Mouse (Mus musculus) activated CD4-positive, CD25-positive, alpha-beta regulatory T cell (primary cell): Measurements from ENCODE around the gene Gm28048. TPM values are rescaled to one million over a fixed set of nuclear protein-coding genes. Genes with fewer than 3 reads are reported as not detected.

ENCODE experiments used
- polyA plus RNA-seq, 2 experiments: library from polyadenylated mRNA; unstranded; fragments of 100-300 nt; shearing (Covaris generic); gene quantifications; one replicate each; pipeline ENCODE4 v1.2.1; 2017

The Gm28048 gene
- 100 to 1,000 TPM in 1 of 2 experiments, 10 to 100 TPM in 1; 96.1 to 111 TPM for polyA plus RNA-seq

DNA sequence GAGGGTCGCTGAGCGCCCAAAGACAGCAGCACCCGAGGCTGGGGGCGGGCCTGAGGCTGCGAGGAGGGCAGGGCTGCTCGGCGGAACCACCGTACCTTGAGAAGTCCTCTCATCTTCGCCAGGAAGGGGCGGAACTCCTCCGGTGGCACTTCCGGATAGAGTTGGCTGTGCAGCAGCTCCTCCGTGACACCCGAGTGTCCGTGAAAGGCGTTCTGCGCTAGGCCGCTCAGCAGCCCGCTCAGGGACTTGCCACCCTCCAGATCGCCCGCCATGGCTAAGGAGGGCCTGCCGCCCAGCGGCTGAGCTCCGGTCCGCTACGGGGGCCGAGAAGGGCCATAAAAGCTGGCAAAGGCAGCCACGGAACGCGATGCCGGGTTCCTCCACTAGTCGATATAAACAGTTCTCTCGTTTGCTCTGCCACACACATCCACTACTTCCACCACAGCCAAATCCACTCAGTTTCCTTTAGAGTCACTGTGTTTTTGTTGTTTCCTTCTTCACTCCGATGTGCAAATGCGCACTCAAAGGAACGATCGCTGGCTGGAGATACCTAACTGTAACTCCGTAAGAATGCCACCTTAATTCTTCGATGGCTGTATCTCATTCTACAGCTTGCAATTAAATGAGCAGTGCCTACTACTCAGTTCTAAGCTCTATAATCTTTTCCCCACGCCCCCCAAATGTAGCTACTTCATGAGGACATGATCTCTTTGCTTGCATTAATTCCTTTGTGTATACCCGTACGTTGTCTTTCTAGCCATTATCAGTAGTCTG is at the start of gene Gm28048, which contains the start of gene Commd1:
Gene Gm28048 (minus strand): TSS at position 107 of the 774 bp plus-strand sequence.
Gene Commd1 (minus strand): TSS at position 399 of the 774 bp plus-strand sequence.

DNA sequence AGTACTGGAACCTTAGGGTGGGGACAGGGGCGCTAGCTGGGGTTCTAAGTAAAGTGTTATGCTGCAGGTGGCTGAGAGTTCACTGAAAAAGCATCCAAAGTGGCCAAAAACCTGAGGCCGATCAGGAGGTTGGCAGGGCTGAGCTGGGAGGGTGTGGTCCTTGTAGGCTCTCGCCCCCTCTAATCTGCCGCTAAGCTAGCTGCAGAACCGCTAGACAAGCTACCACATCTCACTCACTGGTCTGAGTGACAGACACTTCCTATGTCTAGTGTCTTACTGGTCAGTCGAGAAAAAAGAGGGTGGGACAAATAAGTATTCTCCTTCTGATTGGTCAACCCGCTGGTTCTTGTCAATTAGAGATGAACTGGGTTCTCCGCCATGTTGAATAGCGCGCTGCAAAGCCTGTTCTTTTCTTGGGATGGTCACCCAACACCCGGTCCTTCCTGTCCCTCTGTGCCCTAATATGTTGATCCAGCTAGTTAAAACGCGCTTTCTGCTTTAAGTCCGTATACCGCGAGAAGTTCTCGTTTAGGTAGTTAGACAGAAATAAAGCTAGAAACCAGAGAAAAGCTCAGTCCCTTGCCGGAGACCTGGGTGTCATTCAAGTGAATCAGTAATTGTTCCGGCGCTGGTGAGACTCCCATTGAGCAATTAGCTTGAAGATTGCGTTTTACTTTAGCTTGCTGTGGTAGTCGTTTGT is 25.7 kb upstream of the Gm28048 start, which contains the start of gene Fam161a:
Gene Fam161a (plus strand): TSS at position 51 of the 700 bp plus-strand sequence.

DNA sequence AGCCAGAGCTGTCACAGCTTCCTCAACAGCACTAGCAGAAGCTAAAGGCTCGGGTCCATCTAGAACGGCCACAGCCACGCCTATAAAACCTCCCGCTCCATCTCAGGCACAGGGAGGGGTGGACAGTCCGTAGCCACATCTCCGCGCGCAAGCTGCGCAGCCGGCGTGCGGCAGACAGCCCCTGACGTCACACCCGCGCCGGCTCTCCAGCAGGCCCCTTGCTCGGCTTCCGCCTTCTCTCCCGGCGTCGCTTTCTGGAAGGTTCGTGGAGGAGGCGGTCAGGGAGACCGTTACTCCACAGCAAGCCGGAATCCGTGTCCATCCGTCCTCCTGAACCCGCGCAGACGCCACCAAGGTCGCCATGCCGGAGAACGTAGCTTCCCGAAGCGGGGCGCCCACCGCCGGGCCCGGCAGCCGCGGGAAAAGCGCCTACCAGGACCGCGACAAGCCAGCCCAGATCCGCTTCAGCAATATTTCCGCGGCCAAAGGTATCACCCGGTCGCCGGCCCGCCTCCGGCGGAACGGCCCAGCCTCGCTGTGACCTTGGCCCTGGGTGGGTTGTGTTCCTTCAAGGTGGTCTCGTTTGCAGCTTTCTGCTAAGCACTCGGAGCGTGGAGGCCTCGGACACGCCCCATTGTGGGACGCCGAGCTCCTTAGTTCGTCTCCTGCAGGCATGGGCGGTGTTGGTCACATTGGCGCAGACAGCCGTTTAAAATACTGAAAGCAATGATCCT is 8.7 kb upstream of the Gm28048 start, which contains the start of gene Cct4:
Gene Cct4 (plus strand): TSS at position 127 of the 734 bp plus-strand sequence.

DNA sequence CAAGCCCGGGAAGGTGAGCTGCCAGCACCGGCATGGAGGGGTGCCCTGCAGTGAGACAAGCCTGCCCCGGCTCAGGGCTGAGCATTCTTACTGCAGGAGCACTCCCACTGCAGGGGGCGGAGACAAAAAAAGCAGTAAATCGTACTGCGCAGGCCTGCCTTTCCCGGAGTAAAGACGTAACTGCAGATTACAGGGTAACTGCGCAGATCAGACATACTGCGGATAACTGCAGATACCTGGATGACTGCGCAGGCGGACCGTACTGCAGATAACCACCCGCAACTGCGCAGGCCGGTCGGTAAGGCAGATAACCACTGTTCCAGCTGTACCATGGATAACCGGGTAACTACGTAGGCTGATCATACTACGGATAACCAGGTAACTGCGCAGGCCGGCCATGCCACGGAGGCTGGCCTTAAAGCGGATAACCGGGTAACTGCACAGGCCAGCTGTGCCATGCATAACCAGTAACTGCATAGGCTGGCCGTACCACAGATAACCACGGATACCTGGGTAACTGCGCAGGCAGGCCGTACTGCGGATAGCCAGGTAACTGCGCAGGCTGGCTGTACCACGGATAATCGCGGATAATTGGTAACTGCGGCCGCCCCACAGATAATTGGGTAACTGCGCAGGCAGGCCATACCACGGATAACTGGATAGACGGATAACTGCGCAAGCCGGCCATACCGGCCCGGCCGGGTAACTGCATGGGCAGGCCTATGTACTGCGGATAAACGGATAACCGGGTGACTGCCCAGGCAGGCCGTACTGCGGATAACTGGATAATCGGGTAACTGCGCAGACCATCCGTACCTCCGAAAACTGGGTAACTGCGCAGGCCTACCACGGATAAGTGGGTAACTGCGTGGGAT is 9.8 kb downstream of the Gm28048 start, which contains the start of gene Zrsr1:
Gene Zrsr1 (plus strand): TSS at position 171 of the 875 bp plus-strand sequence.

DNA sequence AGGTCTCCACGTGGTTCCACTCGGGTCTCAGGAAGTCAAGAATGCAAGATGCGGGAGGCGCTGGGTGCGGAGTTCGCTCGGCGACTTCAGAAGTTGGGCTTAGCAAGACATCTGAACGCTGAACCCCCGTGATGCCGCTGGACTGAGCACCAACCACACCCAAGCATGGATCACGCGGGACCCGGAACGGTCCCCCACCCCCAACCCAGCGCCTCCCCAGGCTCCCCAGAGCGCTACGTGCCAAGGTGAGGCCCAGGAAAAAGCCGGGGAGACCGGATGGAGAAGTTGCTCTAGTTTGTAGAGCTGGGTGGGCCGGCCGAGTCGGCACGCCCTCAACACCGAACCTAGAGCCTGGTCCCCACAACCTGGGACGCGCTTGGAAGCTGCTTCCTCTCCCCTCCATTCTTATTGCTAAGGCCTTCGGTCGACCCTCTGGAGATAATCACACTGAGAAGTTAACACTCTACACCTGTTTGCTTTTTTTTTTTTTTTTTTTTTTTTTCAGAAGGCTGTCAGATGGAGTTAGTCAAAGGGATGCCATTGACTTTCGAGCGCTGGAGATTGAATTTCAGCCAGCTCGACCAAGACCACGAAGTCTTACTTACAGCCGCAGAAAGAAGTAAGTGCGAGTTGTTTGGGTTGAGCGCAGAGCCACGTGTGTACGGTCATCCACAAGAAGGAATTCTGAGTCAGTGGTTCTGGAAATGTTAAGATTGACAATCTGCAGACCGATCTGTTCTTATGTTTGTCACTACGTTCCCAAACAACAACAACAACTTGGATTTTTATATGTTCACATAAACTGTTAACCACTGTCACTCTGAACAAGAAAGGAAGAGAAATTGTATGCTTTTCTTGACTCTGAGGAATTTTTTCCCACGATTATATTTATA is 121.3 kb downstream of the Gm28048 start, which contains the start of gene B3gnt2:
Gene B3gnt2 (minus strand): TSS at position 627 of the 893 bp plus-strand sequence.

Other genes starting within 250 kb of the Gm28048 start
- gene B3gnt2, start 121.1 kb downstream of the Gm28048 start, polyA plus RNA-seq: 10 to 100 TPM; 39.5 to 48.3 TPM
- 1 to 10 TPM; 4.1 to 4.3 TPM for gene Zrsr1, start 10.1 kb downstream of the Gm28048 start, polyA plus RNA-seq
- 100 to 1,000 TPM; 103 to 114 TPM for gene Commd1, start 292 bp upstream of the Gm28048 start, polyA plus RNA-seq
- gene Cct4, start 8.4 kb upstream of the Gm28048 start, polyA plus RNA-seq: 100 to 1,000 TPM; 197 to 221 TPM
- 1 to 10 TPM in 1 of 2 experiments, under 1 TPM in 1; 0.14 to 1.9 TPM for gene Fam161a, start 25.4 kb upstream of the Gm28048 start, polyA plus RNA-seq